Mouse (Mus musculus): ENCODE results near the gene Fzd7. TPM values are rescaled to one million over a fixed set of nuclear protein-coding genes. Genes with fewer than 3 reads are reported as not detected.
"Not testable (repeated sequence)": the region's sequence is repeated elsewhere in the genome, so short reads cannot be mapped to it uniquely, and the experiment has no call there.

Fzd7 gene
- total and polyA plus RNA-seq, 3 experiments: 4.0 to 10.1 (median 4.8) TPM

- H3K9ac ChIP-seq (ENCODE audit: insufficient read depth, low read depth); H3K27me3 ChIP-seq (replicated peaks); H3K4me3 ChIP-seq (replicated peaks in 1 of 3; ENCODE audit: low read depth in 2 of 3, low read length in 2 of 3, poor library complexity in 1 of 3); H3K79me2 ChIP-seq (replicated peaks; ENCODE audit: control insufficient read depth, extremely low read depth, insufficient read depth, poor library complexity, severe bottlenecking); dilution Hi-C loops (cut with MboI; ENCODE audit: extremely low pct_ligation_motif_present, extremely low pct_unique_long_range_greater_than_20kb, low sequenced_read_pairs); H3K4me2 ChIP-seq (ENCODE audit: insufficient read depth, low read depth, poor library complexity, severe bottlenecking); DNase-seq (ENCODE audit: extremely low read depth); H3K36me3 ChIP-seq (replicated peaks in 1 of 2; ENCODE audit: control insufficient read depth in 1 of 2, insufficient read depth in 1 of 2, low read length in 1 of 2); H3K4me1 ChIP-seq (ENCODE audit: control insufficient read depth in 1 of 2, insufficient read depth in 2 of 2); H3K27ac ChIP-seq (ENCODE audit: insufficient read depth, low read depth); in situ Hi-C loops (cut with MboI; ENCODE audit: low pct_ligation_motif_present, low pct_unique_long_range_greater_than_20kb, low sequenced_read_pairs); H3K9me3 ChIP-seq (replicated peaks; ENCODE audit: low read length): not testable (repeated sequence)
Measured at GRCm38 (mm10) chr1:59442721-59443120, 39.5 kb upstream of the Fzd7 start.

- H3K27me3 ChIP-seq (replicated peaks): no peaks in the 10 kb centered on the region
- H3K4me3 ChIP-seq (replicated peaks in 1 of 3; ENCODE audit: low read depth in 2 of 3, low read length in 2 of 3, poor library complexity in 1 of 3): no peak overlapping the region
- in situ Hi-C loops (cut with MboI; ENCODE audit: low pct_ligation_motif_present, low pct_unique_long_range_greater_than_20kb, low sequenced_read_pairs) (no loop called here), dilution Hi-C loops (cut with MboI; ENCODE audit: extremely low pct_ligation_motif_present, extremely low pct_unique_long_range_greater_than_20kb, low sequenced_read_pairs) (no loop called here)
- H3K4me2 ChIP-seq (ENCODE audit: insufficient read depth, low read depth, poor library complexity, severe bottlenecking): no peak overlapping the region
- H3K9ac ChIP-seq (ENCODE audit: insufficient read depth, low read depth): no peak overlapping the region
- TF ChIP-seq POLR2A (IDR thresholded peaks at IDR 0.05; ENCODE audit: low read depth, low read length) (no peak), CTCF (conservative IDR thresholded peaks at IDR 0.05 in 1 of 2, IDR thresholded peaks at IDR 0.05 in 1 of 2; ENCODE audit: low read depth in 2 of 2, low read length in 2 of 2) (no peak), ZKSCAN1 (IDR thresholded peaks at IDR 0.05; ENCODE audit: borderline replicate concordance, low read depth, low read length) (no peak), MEF2A (IDR thresholded peaks at IDR 0.05; ENCODE audit: borderline replicate concordance, low read depth, low read length) (no peak), JUN (IDR thresholded peaks at IDR 0.05; ENCODE audit: insufficient read depth, low read depth, low read length) (no peak), EP300 (IDR thresholded peaks at IDR 0.05; ENCODE audit: low read length) (no peak), IRF4 (IDR thresholded peaks at IDR 0.05; ENCODE audit: low read depth, low read length) (no peak), HCFC1 (IDR thresholded peaks at IDR 0.05; ENCODE audit: low read depth, low read length) (no peak), NELFE (IDR thresholded peaks at IDR 0.05; ENCODE audit: low read depth, low read length) (no peak), SIN3A (IDR thresholded peaks at IDR 0.05; ENCODE audit: low read length) (no peak), ZMIZ1 (IDR thresholded peaks at IDR 0.05; ENCODE audit: low read depth, low read length) (no peak), MYC (IDR thresholded peaks at IDR 0.05; ENCODE audit: low read depth, low read length) (no peak), KAT2A (IDR thresholded peaks at IDR 0.05; ENCODE audit: insufficient replicate concordance, low read length) (no peak), RCOR1 (conservative IDR thresholded peaks at IDR 0.05; ENCODE audit: low read depth, low read length) (no peak), CHD2 (IDR thresholded peaks at IDR 0.05; ENCODE audit: low read length) (no peak)
- peaks cover 5% of the 10 kb centered on the region for H3K9me3 ChIP-seq (replicated peaks; ENCODE audit: low read length)
- no peak for DNase-seq (ENCODE audit: extremely low read depth)
- H3K4me1 ChIP-seq (ENCODE audit: control insufficient read depth in 1 of 2, insufficient read depth in 2 of 2): peaks cover 3 to 4% of the 10 kb centered on the region in 2 experiments; a peak in 2 of 4 replicates
- H3K36me3 ChIP-seq (replicated peaks in 1 of 2; ENCODE audit: control insufficient read depth in 1 of 2, insufficient read depth in 1 of 2, low read length in 1 of 2): no peaks in the 10 kb centered on the region
- no peaks in the 10 kb centered on the region for H3K79me2 ChIP-seq (replicated peaks; ENCODE audit: control insufficient read depth, extremely low read depth, insufficient read depth, poor library complexity, severe bottlenecking)
- no peak overlapping the region for H3K27ac ChIP-seq (ENCODE audit: insufficient read depth, low read depth)
Measured at GRCm38 (mm10) chr1:59444127-59444660, 38.0 kb upstream of the Fzd7 start.

DNA sequence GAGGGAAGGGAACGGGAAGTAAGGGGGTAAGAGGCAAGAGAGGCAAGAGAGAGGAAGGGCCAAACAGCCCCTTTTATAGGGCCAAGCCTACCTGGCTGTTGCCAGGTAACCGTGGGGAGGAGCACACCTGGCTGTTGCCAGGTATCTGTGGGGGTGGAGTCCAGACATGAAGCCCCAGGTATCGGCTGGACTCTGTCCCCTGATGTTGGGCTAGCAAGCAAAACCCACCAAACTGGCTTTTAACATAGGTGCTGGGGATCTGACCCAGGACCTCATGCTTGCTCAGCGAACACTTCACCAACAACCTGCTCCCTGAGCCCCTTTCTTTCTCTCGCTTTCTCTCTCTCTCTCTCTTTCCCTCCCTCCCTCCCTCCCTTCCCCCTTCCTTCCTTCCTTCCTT, 37.0 kb upstream of the Fzd7 start:
- Histone ChIP-seq H3K9ac (ENCODE audit: insufficient read depth, low read depth) (no peak overlapping the region), H3K4me1 (ENCODE audit: control insufficient read depth in 1 of 2, insufficient read depth in 2 of 2) (peaks cover 3 to 4% of the 10 kb centered on the region in 2 experiments; a peak in 2 of 4 replicates), H3K27me3 (replicated peaks) (no peaks in the 10 kb centered on the region), H3K79me2 (replicated peaks; ENCODE audit: control insufficient read depth, extremely low read depth, insufficient read depth, poor library complexity, severe bottlenecking) (no peaks in the 10 kb centered on the region), H3K9me3 (replicated peaks; ENCODE audit: low read length) (peaks cover 5% of the 10 kb centered on the region), H3K4me3 (replicated peaks in 1 of 3; ENCODE audit: low read depth in 2 of 3, low read length in 2 of 3, poor library complexity in 1 of 3) (no peak overlapping the region), H3K27ac (ENCODE audit: insufficient read depth, low read depth) (no peak overlapping the region), H3K4me2 (ENCODE audit: insufficient read depth, low read depth, poor library complexity, severe bottlenecking) (no peak overlapping the region), H3K36me3 (replicated peaks in 1 of 2; ENCODE audit: control insufficient read depth in 1 of 2, insufficient read depth in 1 of 2, low read length in 1 of 2) (no peaks in the 10 kb centered on the region)
- dilution Hi-C loops (cut with MboI; ENCODE audit: extremely low pct_ligation_motif_present, extremely low pct_unique_long_range_greater_than_20kb, low sequenced_read_pairs) (no loop called here), in situ Hi-C loops (cut with MboI; ENCODE audit: low pct_ligation_motif_present, low pct_unique_long_range_greater_than_20kb, low sequenced_read_pairs) (no loop called here)
- TF ChIP-seq JUND (conservative IDR thresholded peaks at IDR 0.05; ENCODE audit: low read depth, low read length): no peak
- TF ChIP-seq TBP (conservative IDR thresholded peaks at IDR 0.05; ENCODE audit: low read depth, low read length): no peak
- no peak for TF ChIP-seq MYC (IDR thresholded peaks at IDR 0.05; ENCODE audit: low read depth, low read length)
- TF ChIP-seq SMC3 (IDR thresholded peaks at IDR 0.05; ENCODE audit: low read depth, low read length): no peak
- no peak for TF ChIP-seq KAT2A (IDR thresholded peaks at IDR 0.05; ENCODE audit: insufficient replicate concordance, low read length)
- TF ChIP-seq HCFC1 (IDR thresholded peaks at IDR 0.05; ENCODE audit: low read depth, low read length): no peak
- TF ChIP-seq JUN (IDR thresholded peaks at IDR 0.05; ENCODE audit: insufficient read depth, low read depth, low read length): no peak
- TF ChIP-seq TCF12 (IDR thresholded peaks at IDR 0.05; ENCODE audit: low read depth, low read length): no peak
- TF ChIP-seq IRF4 (IDR thresholded peaks at IDR 0.05; ENCODE audit: low read depth, low read length): no peak
- TF ChIP-seq ETS1 (conservative IDR thresholded peaks at IDR 0.05; ENCODE audit: low read depth, low read length): no peak
- TF ChIP-seq MXI1 (IDR thresholded peaks at IDR 0.05; ENCODE audit: low read depth, low read length): no peak
- no peak for TF ChIP-seq POLR2AphosphoS2 (IDR thresholded peaks at IDR 0.05; ENCODE audit: low read depth, low read length)
- TF ChIP-seq RAD21 (IDR thresholded peaks at IDR 0.05; ENCODE audit: low read depth, low read length): no peak
- no peak for TF ChIP-seq BHLHE40 (IDR thresholded peaks at IDR 0.05; ENCODE audit: low read depth, low read length)
- TF ChIP-seq POLR2A (IDR thresholded peaks at IDR 0.05; ENCODE audit: low read depth, low read length): no peak
- TF ChIP-seq USF2 (conservative IDR thresholded peaks at IDR 0.05; ENCODE audit: low read depth, low read length): no peak
- no peak for DNase-seq (ENCODE audit: extremely low read depth)
